Mouse (Mus musculus): ENCODE data around the gene Rpf1.

DNA sequence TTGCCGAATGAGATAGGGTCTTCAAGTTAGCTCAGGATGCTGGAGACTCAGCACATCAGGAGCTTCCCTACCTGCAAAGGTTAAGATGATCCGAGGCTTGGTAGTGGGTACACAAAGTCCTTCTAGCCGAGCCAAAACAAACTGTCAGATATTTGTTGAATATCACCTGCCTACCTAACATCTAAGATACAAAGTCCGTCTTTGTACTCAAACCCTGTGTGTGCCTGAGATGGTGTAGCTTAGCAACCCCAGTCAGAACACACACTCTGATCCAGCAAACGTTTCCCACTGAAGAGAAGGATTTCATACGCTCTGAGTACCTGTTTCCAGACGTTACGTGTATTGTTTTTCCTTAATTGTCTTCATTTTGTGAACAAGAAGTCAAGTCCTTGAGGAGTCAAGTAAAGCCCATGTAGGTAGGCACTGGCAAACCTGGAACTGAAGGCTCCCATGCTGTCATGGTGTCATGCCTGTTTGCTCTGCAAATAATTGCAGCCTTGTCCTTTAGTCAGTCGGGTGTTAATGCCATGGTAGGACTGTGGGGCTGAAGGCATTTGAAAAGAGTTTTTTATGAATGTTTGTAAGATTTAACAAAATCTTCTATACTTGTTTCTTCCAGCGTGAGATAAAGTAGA, 49.0 kb upstream of the Rpf1 start, which contains the start of gene Uox:
- TF ChIP-seq CTCF (IDR thresholded peaks at IDR 0.05; ENCODE audit: low read depth, low read length) = no peak
- no peak for TF ChIP-seq POLR2A (IDR thresholded peaks at IDR 0.05; ENCODE audit: extremely low read depth, insufficient read depth, low read length)
